7 mouse cellular contexts compared by ENCODE assay signal in the genomic region with DNA sequence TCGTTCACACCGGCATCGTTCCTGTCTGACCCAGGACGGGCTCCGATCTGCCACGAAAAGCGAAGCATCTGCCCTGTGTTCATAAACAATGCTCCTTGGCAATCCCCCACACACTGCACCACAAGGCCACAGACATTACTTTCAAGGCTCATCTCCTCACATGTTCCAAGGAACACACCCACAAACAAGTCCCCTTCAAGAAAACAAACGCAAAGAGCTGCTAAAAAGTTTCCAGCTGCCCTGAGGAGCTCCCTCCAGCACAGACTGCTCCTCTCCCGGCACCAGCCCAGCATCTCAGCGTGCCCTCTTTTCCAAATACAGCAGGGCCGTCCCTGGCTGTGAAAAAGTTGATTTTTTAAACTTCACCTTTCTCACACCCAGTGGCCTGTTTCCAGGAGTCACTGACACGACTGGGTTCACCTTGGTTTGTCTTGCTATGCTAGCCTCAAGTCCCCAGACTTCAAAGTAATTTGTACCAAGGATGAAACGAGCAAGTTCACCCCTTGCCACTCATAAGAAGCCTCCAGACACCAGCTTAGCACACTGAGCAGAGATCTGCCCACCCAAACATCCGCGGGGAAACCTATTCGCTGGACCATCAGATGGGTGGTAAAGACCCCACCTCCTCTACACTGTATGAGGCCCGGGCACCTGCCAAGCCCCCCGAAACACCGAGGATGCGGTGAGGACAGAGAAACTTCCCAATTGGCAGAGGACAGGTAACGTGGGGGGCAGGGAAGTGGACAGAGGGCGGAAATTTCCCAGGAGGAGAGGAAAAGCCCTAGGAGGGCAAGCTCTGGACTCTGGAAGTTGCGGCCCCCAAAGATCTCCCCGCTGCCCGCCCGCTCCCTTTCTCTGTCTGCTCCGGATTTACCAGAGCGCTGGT. TPM values are rescaled to one million over a fixed set of nuclear protein-coding genes. Genes with fewer than 3 reads are reported as not detected.
DNase-seq lines count a peak whose midpoint lies in the region; ATAC-seq and TF ChIP-seq lines count a peak whose summit lies in the region.

No protein-coding gene starts in this region.

- intact Hi-C loops in left cerebral cortex, postnatal 4 days (cut with DNase I), result no loop called here

- peak; percentile 8 for DNase-seq in left cerebral cortex, postnatal 4 days
- DNase-seq in left cerebral cortex, adult 11 months (ENCODE audit: low spot score), result no peak
- no peak for DNase-seq in embryonic facial prominence, embryonic 14.5 days (ENCODE audit: low spot score)
- DNase-seq in intestine, embryonic 14.5 days (ENCODE audit: low spot score), result peak; percentile 66
- DNase-seq in midbrain, postnatal 0 days (ENCODE audit: low spot score), result no peak

- no peaks in the 10 kb centered on the region for H3K36me3 ChIP-seq in embryonic facial prominence, embryonic 14.5 days (ENCODE audit: control insufficient read depth, insufficient read depth, low read length)
- H3K36me3 ChIP-seq in intestine, embryonic 14.5 days (ENCODE audit: control insufficient read depth, insufficient read depth, low read length), result no peaks in the 10 kb centered on the region
- no peaks in the 10 kb centered on the region for H3K36me3 ChIP-seq in midbrain, postnatal 0 days (ENCODE audit: insufficient read depth, low read length)

- H3K4me3 ChIP-seq in bone marrow macrophage, adult 2 months (ENCODE audit: insufficient read depth, low read length), result peak overlapping the region; percentile 60
- peak overlapping the region; percentile 80 for H3K4me3 ChIP-seq in embryonic facial prominence, embryonic 14.5 days (ENCODE audit: low read depth, low read length)
- peak overlapping the region; percentile 73 for H3K4me3 ChIP-seq in intestine, embryonic 14.5 days (ENCODE audit: low read depth, low read length)
- peak overlapping the region; percentile 64 for H3K4me3 ChIP-seq in midbrain, postnatal 0 days (ENCODE audit: low read depth, low read length)

- H3K9ac ChIP-seq in embryonic facial prominence, embryonic 14.5 days (ENCODE audit: low read depth, low read length), result peak overlapping the region; percentile 68
- peak overlapping the region; percentile 72 for H3K9ac ChIP-seq in intestine, embryonic 14.5 days (ENCODE audit: low read length)
- peak overlapping the region; percentile 74 for H3K9ac ChIP-seq in midbrain, postnatal 0 days (replicated peaks; ENCODE audit: low read length, poor library complexity, severe bottlenecking)

- peak overlapping the region; percentile 98 for H3K4me2 ChIP-seq in embryonic facial prominence, embryonic 14.5 days (ENCODE audit: low read depth, low read length)
- peak overlapping the region; percentile 97 for H3K4me2 ChIP-seq in intestine, embryonic 14.5 days (ENCODE audit: low read length)
- peak overlapping the region; percentile 92 for H3K4me2 ChIP-seq in midbrain, postnatal 0 days (ENCODE audit: low read depth, low read length, poor library complexity, severe bottlenecking)

- no peaks in the 10 kb centered on the region for H3K4me1 ChIP-seq in bone marrow macrophage, adult 2 months (ENCODE audit: control insufficient read depth, insufficient read depth, low read length)
- peaks cover 5% of the 10 kb centered on the region; the same call in 1 of the 2 replicates for H3K4me1 ChIP-seq in embryonic facial prominence, embryonic 14.5 days (ENCODE audit: control insufficient read depth, insufficient read depth, low read length)
- peaks cover 3% of the 10 kb centered on the region; the same call in 1 of the 2 replicates for H3K4me1 ChIP-seq in intestine, embryonic 14.5 days (replicated peaks; ENCODE audit: control insufficient read depth, insufficient read depth, low read length)
- H3K4me1 ChIP-seq in midbrain, postnatal 0 days (ENCODE audit: insufficient read depth, low read length), result no peaks in the 10 kb centered on the region

- no peaks in the 10 kb centered on the region for H3K9me3 ChIP-seq in embryonic facial prominence, embryonic 14.5 days (ENCODE audit: control insufficient read depth, low read length)
- no peaks in the 10 kb centered on the region for H3K9me3 ChIP-seq in intestine, embryonic 14.5 days (ENCODE audit: control insufficient read depth, low read length)
- H3K9me3 ChIP-seq in midbrain, postnatal 0 days (ENCODE audit: low read length), result no peaks in the 10 kb centered on the region

- WGBS in embryonic facial prominence, embryonic 14.5 days, result 17% methylated on average over 22 of the region's 28 CpGs
- 7% methylated on average over 28 of the region's 28 CpGs for WGBS in intestine, embryonic 14.5 days
- WGBS in midbrain, postnatal 0 days, result 10% methylated on average over 27 of the region's 28 CpGs

- no peak overlapping the region for H3K27ac ChIP-seq in bone marrow macrophage, adult 2 months (ENCODE audit: insufficient read depth, low read depth, low read length)
- no peak overlapping the region for H3K27ac ChIP-seq in embryonic facial prominence, embryonic 14.5 days (replicated peaks; ENCODE audit: low read depth, low read length)
- H3K27ac ChIP-seq in intestine, embryonic 14.5 days (ENCODE audit: low read depth), result peak overlapping the region; percentile 87
- 0 out of 2 replicates have a peak overlapping the region, but pooled peaks have one; percentile 14 for H3K27ac ChIP-seq in midbrain, postnatal 0 days (ENCODE audit: low read depth, low read length)

- TF ChIP-seq POLR2A in bone marrow macrophage, adult 2 months (IDR thresholded peaks at IDR 0.05; ENCODE audit: borderline replicate concordance, low read depth, low read length), result no peak

- H3K27me3 ChIP-seq in embryonic facial prominence, embryonic 14.5 days (replicated peaks; ENCODE audit: control insufficient read depth, insufficient read depth, low read length), result peaks cover 16% of the 10 kb centered on the region; the same call in 1 of the 2 replicates
- no peaks in the 10 kb centered on the region for H3K27me3 ChIP-seq in intestine, embryonic 14.5 days (replicated peaks; ENCODE audit: control insufficient read depth, insufficient read depth, low read length)
- H3K27me3 ChIP-seq in midbrain, postnatal 0 days (ENCODE audit: insufficient read depth, low read length), result no peaks in the 10 kb centered on the region

- no peak for TF ChIP-seq CTCF in bone marrow macrophage, adult 2 months (IDR thresholded peaks at IDR 0.05; ENCODE audit: low read depth, low read length)
- no peak for TF ChIP-seq CTCF in midbrain, postnatal 0 days (IDR thresholded peaks at IDR 0.05)

- ATAC-seq in embryonic facial prominence, embryonic 14.5 days (ENCODE audit: low read depth), result no peak
- no peak for ATAC-seq in intestine, embryonic 14.5 days (replicated peaks; ENCODE audit: low FRiP score, low TSS enrichment, low read depth)
- ATAC-seq in midbrain, postnatal 0 days (ENCODE audit: low FRiP score), result no peak
- ATAC-seq in megakaryocyte-erythroid progenitor cell, adult 5-6 weeks (replicated peaks; ENCODE audit: low FRiP score, low TSS enrichment, poor library complexity, severe bottlenecking), result no peak

RNA-seq across cellular contexts. Expression of a gene that starts 0.8 kb away (rescaled TPM):
- total RNA-seq in left cerebral cortex, postnatal 4 days (2021), result 100 to 1,000 TPM; 194 to 195 TPM
- 1.1 and 1.4 TPM in 2 replicates for polyA plus RNA-seq in bone marrow macrophage, adult 2 months (2012; ENCODE audit: insufficient read depth, insufficient read length, missing spikeins)
- polyA plus RNA-seq in embryonic facial prominence, embryonic 14.5 days (2014; fragmentation: Nextera tagmentation; extraction: Ambion mirVana), result 13.1 and 14.0 TPM in 2 replicates
- polyA plus RNA-seq in intestine, embryonic 14.5 days (2014; fragmentation: Nextera tagmentation; extraction: Ambion mirVana), result 34.8 and 42.7 TPM in 2 replicates
- total RNA-seq in midbrain, postnatal 0 days (2014; rRNA removed), result 68.8 and 70.5 TPM in 2 replicates
- polyA plus RNA-seq in midbrain, postnatal 0 days (2015; fragmentation: Nextera tagmentation; extraction: Ambion mirVana), result 13.8 and 14.0 TPM in 2 replicates
- 4.4 and 17.7 TPM in 2 replicates for total RNA-seq in megakaryocyte-erythroid progenitor cell, adult 5-6 weeks (2014; fragmentation: Nextera tagmentation)
- total RNA-seq in megakaryocyte-erythroid progenitor cell, adult 5-6 weeks (2017), result 4.0 and 6.6 TPM in 2 replicates

Comparison
In these comparisons a context has a peak if more than half of its experiments do, and no peak if none do; other contexts are left out.
1. DNase-seq: peak in left cerebral cortex, postnatal 4 days (single experiment) and intestine, embryonic 14.5 days (single experiment); none in left cerebral cortex, adult 11 months (single experiment), embryonic facial prominence, embryonic 14.5 days (single experiment) and midbrain, postnatal 0 days (single experiment).
2. H3K27ac ChIP-seq: peak in intestine, embryonic 14.5 days (single experiment) and midbrain, postnatal 0 days (single experiment); none in bone marrow macrophage, adult 2 months (single experiment) and embryonic facial prominence, embryonic 14.5 days (single experiment).
3. Peak in every context shown above with its lines, with median percentiles within 50 percentile points of each other: H3K4me3 ChIP-seq, H3K4me2 ChIP-seq and H3K9ac ChIP-seq.